Mouse (Mus musculus) stomach, postnatal 0 days (tissue): ENCODE results near the gene Gp9.

Experiments used
- CTCF ChIP-seq: IDR thresholded peaks from 2 replicates; pipeline ENCODE4 v1.5.1; 2016; ENCODE audit warnings: antibody characterized with exemption, low read depth, mild to moderate bottlenecking, moderate library complexity
- EP300 ChIP-seq: optimal IDR thresholded peaks from 2 replicates; pipeline ENCODE3; 2016; ENCODE audit warnings: antibody characterized with exemption

DNA sequence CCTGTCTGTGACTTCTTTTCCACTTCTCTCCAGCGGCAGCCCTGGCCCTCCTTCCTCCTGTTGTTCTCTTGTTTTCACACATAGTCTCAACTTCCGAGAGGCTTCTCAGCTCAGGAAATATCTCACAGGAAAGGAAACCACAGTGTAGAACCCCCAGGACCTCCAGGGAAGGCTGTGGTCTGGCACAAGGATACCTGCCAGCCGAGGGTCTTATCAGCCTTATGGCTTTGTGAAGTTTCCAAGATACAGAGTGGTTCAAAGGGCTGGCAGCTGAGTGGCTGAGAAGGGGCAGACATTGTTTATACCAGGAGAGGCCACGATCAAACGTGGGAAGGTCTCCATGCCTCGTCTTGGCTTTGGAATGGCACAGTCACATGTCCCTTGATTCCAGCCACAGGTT lies 38.0 kb upstream of the Gp9 start:
- TF ChIP-seq CTCF (no peak), EP300 (no peak)
